Mouse (Mus musculus) cerebellum, adult 2 months (tissue): ENCODE measurements around the gene Hoxb4. TPM values are rescaled to one million over a fixed set of nuclear protein-coding genes. Genes with fewer than 3 reads are reported as not detected.

Source experiments
- DNase-seq, 2 experiments: peaks; one replicate each; pipeline ENCODE4 v3.0.0; 2021
- H3K27ac ChIP-seq: fragments of 200-500 bp; 2 replicates; pipeline ENCODE4 v1.5.1; 2012; ENCODE audit warnings: low read length, control low read depth, inconsistent platforms; ENCODE audit not compliant: insufficient read depth
- H3K27me3 ChIP-seq: fragments of 200-500 bp; 2 replicates; pipeline ENCODE4 v1.6.1; 2012; ENCODE audit warnings: inconsistent platforms, mild to moderate bottlenecking, low read length, moderate library complexity; ENCODE audit not compliant: control insufficient read depth, insufficient read depth
- H3K4me1 ChIP-seq: fragments of 200-500 bp; 2 replicates; pipeline ENCODE4 v1.6.1; 2011; ENCODE audit warnings: low read length; ENCODE audit not compliant: control insufficient read depth, insufficient read depth
- H3K4me3 ChIP-seq: fragments of 200-500 bp; replicated peaks from 2 replicates; pipeline ENCODE3; 2011; ENCODE audit warnings: mild to moderate bottlenecking, low read depth, low read length, control low read depth; ENCODE audit not compliant: insufficient read depth
- CTCF ChIP-seq: fragments of 200-500 bp; IDR thresholded peaks from 2 replicates; pipeline ENCODE4 v1.5.1; 2011; ENCODE audit warnings: low read depth, mild to moderate bottlenecking, control low read depth, low read length, moderate library complexity, borderline replicate concordance; ENCODE audit not compliant: insufficient read depth
- POLR2A ChIP-seq: fragments of 200-500 bp; IDR thresholded peaks from 2 replicates; pipeline ENCODE4 v1.6.1; 2011; ENCODE audit warnings: low read length, control low read depth, borderline replicate concordance; ENCODE audit not compliant: insufficient read depth
- WGBS: fragments of 180-500 bp; shearing (Covaris S2); methylation state at CpG from one replicate; pipeline ENCODE4 v1.1.7; 2018; 5-methylcytosine and 5-hydroxymethylcytosine counted together
- polyA plus RNA-seq: library from polyadenylated mRNA; depleted of rRNA; stranded (reverse); fragments of >200 nt; gene quantifications from 2 replicates; pipeline ENCODE4 v1.2.3, GENCODE M21; 2012

Hoxb4 gene
- polyA plus RNA-seq, 1 experiment, result 1.5 TPM

DNA sequence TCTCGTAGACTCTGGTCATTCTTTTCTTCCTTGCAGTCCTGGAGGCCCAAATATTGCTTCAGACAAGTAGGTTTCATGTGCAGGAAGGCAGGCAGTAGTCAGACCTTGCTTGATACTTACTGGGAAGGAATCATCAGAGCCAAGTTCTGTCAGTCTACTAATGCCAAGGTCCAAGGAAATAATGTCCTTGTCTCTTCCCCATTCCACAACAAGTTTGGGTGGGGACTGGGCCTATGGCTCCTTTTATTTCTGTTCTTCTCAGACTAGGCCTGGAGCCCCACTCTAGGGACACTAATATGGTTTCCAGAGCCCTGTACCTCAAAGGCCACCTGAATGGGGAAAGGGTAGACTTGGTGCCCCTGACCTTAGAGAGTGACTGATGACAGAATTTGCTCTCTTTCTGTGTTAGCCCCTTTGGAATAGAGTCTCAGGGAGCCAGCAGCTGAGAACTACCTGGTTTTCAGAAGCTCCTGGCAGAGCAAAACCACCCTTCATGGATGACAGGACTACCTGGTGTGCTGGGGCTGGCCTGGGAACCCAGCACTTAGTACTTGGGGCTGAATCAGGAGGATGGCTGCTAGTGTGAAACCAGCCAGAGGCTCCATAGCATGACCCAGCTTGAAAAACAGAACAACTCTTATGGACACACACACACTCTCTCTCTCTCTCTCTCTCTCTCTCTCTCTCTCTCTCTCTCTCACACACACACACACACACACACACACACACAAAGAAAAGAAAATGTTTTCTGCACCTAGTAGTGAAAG is 29.4 kb upstream of the Hoxb4 start:
- Histone ChIP-seq H3K27me3 (peaks cover 34% of the 10 kb centered on the region; the same call in 1 of the 2 replicates), H3K4me3 (no peak overlapping the region), H3K27ac (no peak overlapping the region), H3K4me1 (no peaks in the 10 kb centered on the region)
- no peak for TF ChIP-seq POLR2A
- TF ChIP-seq CTCF, result no peak
- no peak for DNase-seq
- WGBS, result 3% methylated on average over 1 of the region's 1 CpGs

- no peak overlapping the region for H3K27ac ChIP-seq
- no peaks in the 10 kb centered on the region for H3K4me1 ChIP-seq
- H3K27me3 ChIP-seq, result peaks cover 33% of the 10 kb centered on the region; the same call in 1 of the 2 replicates
- no peak for DNase-seq
- no peak for TF ChIP-seq POLR2A
- TF ChIP-seq CTCF, result no peak
- 4% methylated on average over 21 of the region's 21 CpGs for WGBS
- no peak overlapping the region for H3K4me3 ChIP-seq
Observed at GRCm38 (mm10) chr11:96289293-96289692, 28.8 kb upstream of the Hoxb4 start.

DNA sequence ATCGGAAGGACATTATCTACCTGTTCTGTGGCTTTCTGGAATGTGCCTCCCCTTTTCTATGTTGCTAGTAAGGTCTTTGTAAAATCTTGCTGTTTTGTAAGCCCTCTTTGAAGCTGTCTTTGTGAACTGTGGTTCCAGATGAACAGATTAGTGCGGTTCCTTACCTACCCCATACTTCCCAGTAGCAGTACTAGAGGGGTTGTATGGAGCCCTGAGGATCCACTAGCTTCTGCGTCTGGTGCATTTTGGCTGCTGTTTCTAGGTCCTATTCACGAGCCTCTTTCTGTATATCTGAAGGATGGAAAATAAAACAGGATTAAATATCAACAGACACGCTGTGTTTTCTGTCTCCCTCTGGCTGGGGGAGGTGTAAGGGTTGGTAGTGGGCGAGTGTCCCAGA is 28.2 kb upstream of the Hoxb4 start:
- DNase-seq, result no peak
- Histone ChIP-seq H3K27ac (no peak overlapping the region), H3K4me1 (no peaks in the 10 kb centered on the region)

GRCm38 (mm10) chr11:96290705-96291355 is 27.2 kb upstream of the Hoxb4 start:
- H3K27me3 ChIP-seq, result peaks cover 32% of the 10 kb centered on the region; the same call in 1 of the 2 replicates

More for the DNA sequence above, 28.2 kb upstream of the Hoxb4 start:
- TF ChIP-seq POLR2A, result no peak
- no peak overlapping the region for H3K4me3 ChIP-seq
- 11% methylated on average over 6 of the region's 6 CpGs for WGBS
- H3K27me3 ChIP-seq, result peaks cover 30% of the 10 kb centered on the region; the same call in 1 of the 2 replicates

GRCm38 (mm10) chr11:96291681-96292564 is 26.1 kb upstream of the Hoxb4 start, which contains the start of gene Hoxb6:
Gene Hoxb6 (plus strand): TSS chr11:96292476.
- DNase-seq, result no peak
- Histone ChIP-seq H3K27ac (no peak within 1 kb of the TSS), H3K4me3 (no peak within 1 kb of the TSS), H3K27me3 (peaks cover 26% of the 10 kb centered on the region; the same call in 1 of the 2 replicates), H3K4me1 (no peaks in the 10 kb centered on the region)
- TF ChIP-seq CTCF, result no peak
- no peak for TF ChIP-seq POLR2A
- 2% methylated on average over 22 of the region's 22 CpGs for WGBS

More at GRCm38 (mm10) chr11:96290705-96291355, 27.2 kb upstream of the Hoxb4 start:
- DNase-seq, result no peak
- no peak overlapping the region for H3K27ac ChIP-seq
- no peak overlapping the region for H3K4me3 ChIP-seq
- whole genome bisulfite sequencing, result 12% methylated on average over 17 of the region's 17 CpGs
- TF ChIP-seq CTCF (no peak), POLR2A (no peak)
- no peaks in the 10 kb centered on the region for H3K4me1 ChIP-seq

DNA sequence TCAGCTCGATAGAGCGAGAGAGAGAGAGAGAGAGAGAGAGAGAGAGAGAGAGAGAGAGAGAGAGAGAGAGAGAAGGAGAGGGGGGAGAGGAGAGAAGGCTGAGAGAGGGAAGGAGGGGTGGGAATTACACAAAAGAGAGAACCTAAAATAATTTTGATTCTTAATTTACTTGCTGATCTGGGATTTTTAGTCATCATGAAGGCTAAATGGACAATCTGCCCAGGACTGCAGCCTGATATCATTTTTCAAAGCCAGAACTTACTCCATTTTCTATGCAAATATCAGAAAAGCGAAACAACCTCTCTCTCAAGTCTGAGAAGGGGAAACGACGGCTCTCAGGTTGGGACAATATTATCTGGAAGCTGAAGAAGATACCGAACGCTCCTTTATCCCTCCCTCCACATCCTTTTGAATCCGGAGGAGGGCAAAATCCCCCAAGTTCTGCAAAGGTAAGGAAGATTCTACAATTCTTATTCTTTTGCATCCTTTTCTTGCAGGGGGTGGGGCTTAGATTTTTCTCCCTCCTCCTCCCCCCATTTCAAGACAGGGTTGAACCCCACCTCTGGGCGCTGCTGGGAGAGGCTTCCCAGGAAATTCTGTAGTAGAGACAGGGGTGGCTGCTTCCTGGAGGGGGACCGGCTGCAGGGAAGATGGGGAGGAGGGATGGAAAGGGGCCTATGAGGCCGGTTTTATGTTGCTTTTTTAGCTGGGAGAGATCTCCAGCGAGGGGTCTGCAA is 25.3 kb upstream of the Hoxb4 start:
- WGBS, result 4% methylated on average over 12 of the region's 12 CpGs
- Histone ChIP-seq H3K4me1 (no peaks in the 10 kb centered on the region), H3K4me3 (no peak overlapping the region), H3K27ac (no peak overlapping the region), H3K27me3 (peaks cover 23% of the 10 kb centered on the region; the same call in 1 of the 2 replicates)
- TF ChIP-seq POLR2A (no peak), CTCF (no peak)
- no peak for DNase-seq

GRCm38 (mm10) chr11:96293302-96293921 is 24.7 kb upstream of the Hoxb4 start:
- no peak overlapping the region for H3K27ac ChIP-seq
- no peak for DNase-seq
- no peaks in the 10 kb centered on the region for H3K4me1 ChIP-seq
- 2% methylated on average over 22 of the region's 22 CpGs for WGBS
- TF ChIP-seq CTCF (no peak), POLR2A (no peak)
- H3K4me3 ChIP-seq, result no peak overlapping the region
- peaks cover 23% of the 10 kb centered on the region; the same call in 1 of the 2 replicates for H3K27me3 ChIP-seq
